Mouse (Mus musculus): ENCODE measurements around the gene Zfp560.
A peak's percentile ranks its signal among the peaks of the same experiment; 100 is the strongest.
"Not testable (repeated sequence)": the region's sequence is repeated elsewhere in the genome, so short reads cannot be mapped to it uniquely, and the experiment has no call there.

Gene Zfp560

DNA sequence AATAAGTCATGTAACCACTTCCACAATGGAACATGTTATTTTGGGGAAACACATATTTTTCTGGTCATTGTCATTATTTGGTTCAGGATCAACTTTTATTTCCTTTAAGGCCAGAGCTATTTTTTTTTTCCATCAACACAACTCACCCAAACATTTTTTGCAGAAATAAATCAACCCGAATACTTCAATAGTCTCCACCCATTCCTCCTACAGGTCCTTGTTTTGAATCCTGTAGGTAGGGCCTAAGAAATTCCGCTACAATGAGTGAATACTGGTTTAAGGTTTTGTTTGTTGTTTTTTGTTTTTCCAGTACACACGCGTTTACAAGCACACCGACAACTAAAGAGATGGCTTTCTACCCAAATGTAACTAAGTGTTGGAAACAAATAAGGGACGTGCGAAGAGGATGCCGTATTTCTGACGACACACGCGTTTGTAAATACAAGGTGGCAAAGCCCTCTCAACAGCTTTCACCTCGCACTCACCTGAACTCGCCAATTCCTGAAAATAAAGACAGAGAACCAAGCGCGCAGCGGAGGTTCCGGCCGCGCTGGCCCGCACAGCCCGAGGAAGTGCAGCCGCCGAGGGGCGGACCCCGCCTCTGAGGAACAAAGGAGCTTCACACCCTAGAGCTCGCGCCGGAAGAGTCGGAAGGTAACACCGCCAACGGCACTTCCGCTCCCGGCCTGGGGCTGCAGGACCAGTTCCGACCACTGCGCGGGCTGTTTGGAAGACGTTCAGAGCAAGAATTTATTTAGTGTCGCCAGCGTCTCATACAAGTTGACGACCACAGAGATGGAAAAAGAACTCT is at the start of gene Zfp560:
Gene Zfp560, minus strand, starts transcription at position 646 of the 811 bp plus-strand sequence.
- peak; percentile 70 to 82 for DNase-seq (ENCODE audit: low read depth in 1 of 2, low spot score in 2 of 2)

DNA sequence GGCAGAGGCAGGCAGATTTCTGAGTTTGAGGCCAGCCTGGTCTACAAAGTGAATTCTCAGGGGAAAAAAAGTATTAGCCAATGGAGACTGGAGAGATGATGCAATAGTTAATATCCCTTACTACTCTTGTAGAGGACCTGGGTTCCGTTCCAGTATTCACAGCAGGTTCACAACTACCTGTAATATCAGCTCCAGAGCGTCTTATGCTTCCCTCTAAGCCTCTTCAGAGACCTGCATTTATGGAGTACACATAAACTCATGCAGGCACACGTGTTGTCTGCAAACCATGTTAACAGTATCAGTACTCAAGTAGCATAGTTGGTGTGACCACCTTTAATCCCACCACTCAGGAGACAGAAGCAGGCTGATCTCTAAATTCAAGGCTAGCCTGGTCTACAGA is 45.0 kb upstream of the Zfp560 start:
- no peak for DNase-seq (ENCODE audit: low read depth in 1 of 2, low spot score in 2 of 2)

DNA sequence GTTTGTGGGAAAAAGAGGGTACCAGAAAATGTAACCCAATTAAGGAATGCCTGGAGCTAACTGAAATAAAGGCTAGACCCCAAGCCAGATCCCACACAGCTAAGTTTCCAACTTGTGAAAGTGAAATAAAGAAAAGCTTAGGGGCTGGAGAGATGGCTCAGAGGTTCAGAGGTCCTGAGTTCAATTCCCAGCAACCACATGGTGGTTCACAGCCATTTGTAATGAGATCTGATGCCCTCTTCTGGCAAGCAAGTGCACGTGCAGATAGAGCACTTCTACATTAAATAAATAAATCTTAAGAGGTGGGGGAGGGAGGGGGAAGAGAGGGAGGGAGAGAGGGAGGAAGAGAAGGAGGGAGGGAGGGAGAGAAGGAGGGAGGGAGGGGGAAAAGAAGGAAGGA is 26.5 kb upstream of the Zfp560 start:
- no peak for DNase-seq (ENCODE audit: low read depth in 1 of 2, low spot score in 2 of 2)

DNA sequence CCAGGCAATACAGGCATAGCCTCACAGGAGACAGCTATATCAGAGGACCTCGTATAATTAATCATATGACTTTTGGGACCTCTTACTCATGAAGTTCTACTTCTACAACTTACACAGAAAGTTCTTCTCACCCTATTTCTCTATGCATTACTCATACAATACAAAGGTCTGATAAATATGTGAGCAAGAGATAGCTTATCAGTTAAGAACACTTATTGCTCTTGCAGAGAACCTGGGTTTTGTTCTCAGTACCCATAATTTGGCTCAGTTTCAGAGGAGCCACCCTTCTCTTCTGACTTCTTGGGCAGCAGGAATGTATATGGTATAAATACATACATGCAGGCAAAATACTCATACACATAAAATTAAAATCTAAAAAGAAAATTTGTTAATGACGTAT is 24.3 kb upstream of the Zfp560 start:
- DNase-seq (ENCODE audit: low read depth in 1 of 2, low spot score in 2 of 2): no peak

DNA sequence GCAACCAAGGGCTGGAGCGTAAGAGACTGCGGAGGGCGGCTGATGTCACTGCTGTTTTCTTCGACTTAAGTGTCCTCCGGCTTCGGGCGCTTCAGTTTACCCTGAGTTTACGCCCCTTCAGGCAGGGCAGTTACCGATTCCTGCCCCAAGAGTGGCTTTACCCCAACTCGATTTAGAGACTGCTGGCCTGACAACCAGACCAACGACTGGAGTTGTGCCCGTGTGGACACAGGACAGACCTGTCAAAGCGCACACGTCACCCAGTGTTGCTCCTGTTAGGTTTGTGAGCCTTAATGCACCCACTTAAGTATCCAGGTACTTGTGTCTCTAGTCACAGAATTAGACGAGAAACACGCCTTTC is 346 bp upstream of the Zfp560 start:
- no peak for DNase-seq (ENCODE audit: low read depth in 1 of 2, low spot score in 2 of 2)

DNA sequence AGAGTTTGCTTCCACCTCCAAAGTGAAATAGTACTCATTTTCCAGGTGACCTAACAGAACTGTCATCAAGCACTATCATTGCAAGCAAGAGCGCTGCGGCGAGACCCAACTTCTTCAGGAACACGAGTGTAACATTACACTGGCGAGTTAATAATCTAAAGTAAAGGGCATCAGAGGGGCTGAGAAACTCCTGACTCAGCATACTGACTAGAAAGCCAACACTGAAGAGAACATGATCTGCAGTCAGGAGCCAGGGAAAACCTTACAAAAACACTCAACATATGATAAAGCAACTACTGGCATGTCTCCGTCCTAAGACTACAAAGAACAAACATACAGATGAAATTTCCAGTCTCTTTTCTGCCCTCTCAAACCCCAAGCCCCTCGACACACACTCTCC is 1.3 kb downstream of the Zfp560 start:
- no peak for DNase-seq (ENCODE audit: low read depth in 1 of 2, low spot score in 2 of 2)

DNA sequence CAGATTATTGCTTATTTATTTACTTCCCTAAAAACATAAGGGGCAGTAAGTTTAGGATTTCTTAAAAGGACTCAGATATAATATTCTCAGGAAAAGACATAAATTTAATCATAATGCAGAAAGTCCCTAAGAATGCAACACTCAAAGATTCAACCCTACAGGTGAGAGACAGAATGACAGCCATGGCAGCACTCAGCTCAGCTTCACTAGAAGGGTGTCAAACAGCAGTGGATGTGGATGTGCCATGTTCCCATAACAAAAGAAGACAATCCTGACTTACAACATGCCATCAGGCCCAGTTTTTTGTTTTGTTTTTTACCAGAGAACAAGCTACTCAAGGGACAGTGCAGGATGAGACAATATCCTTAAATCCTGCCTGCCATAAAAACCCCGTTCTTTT is 10.3 kb downstream of the Zfp560 start:
- no peak for DNase-seq (ENCODE audit: low read depth in 1 of 2, low spot score in 2 of 2)

DNA sequence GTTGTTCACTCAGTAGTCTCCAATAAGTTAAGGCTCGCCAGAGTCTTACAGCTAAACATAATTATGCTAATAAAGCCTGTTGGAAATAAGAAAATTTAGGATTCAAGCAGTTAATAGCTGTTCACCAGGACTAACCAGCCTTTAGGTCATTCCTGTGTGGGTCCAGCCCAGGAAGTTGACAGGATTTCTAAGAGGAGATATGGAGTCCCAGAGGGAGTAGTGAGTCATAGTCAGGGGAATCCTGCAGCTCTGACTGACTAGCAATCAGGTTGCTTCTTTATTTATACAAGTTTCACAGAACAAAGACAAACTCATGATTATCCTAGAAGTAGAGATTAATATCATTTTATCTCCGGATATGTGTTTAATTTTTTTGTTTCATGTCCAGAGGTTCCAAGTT is 17.7 kb downstream of the Zfp560 start:
- DNase-seq (ENCODE audit: low read depth in 1 of 2, low spot score in 2 of 2): no peak

DNA sequence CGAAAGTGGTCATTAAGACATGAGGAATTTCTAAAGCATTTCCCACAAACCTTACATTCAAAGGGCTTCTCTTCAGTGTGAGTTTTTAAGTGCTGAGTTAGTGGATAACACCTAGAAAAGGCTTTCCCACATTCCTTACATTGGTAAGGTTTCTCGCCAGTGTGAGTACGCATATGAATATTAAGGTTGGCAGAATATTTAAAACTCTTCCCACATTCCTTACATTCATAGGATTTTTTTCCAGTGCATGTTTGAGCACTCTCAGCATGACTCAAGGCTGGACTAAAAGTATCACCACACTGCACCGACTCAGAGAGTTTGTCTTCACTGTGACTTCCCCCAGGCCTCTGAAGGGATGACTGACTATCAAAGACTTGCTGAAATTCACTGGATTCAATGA is 36.5 kb downstream of the Zfp560 start:
- no peak for DNase-seq (ENCODE audit: low read depth in 1 of 2, low spot score in 2 of 2)

DNA sequence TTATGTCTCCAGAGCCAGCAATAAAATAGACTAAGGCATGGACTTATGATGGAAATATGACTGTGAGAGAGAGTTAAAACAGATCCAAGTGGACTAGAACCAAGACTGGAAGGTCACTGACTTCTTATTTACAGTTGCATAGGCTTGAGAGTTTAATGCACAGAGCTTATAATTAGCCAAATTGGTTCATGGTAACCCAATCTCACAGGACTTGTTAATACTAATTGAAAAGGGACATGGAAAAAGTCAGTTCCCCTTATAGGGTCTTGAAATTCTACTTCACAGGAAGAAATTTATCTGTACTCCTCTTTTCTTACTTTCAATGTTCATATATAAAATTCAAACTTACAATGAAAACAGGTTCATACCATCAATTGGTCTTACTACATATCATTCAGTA is 49.0 kb downstream of the Zfp560 start, which contains the start of gene Olfr18:
Gene Olfr18, minus strand, starts transcription at position 101 of the 400 bp plus-strand sequence.
- DNase-seq (ENCODE audit: low read depth in 1 of 2, low spot score in 2 of 2): no peak

DNA sequence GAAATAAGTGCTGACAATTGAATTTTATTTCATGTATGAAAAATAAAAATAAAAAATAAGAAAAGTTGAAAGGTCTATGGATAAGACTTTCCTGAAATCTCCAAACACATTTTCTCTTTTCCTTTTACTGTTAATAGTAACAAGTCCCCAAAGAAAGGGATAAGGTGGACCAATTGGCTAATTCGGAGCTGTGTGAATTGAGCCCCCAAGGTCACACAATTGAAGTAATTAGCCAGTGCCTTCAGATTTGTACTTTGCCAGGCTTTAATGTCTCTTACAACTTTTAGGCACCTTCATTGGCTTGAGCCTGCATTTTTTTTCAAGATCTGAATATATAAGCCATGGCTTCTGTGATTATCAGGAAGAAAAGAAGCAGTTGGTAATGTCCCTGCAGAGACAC is 86.7 kb downstream of the Zfp560 start, which contains the start of gene Olfr873:
Gene Olfr873, plus strand, starts transcription at position 301 of the 400 bp plus-strand sequence.
- no peak for DNase-seq (ENCODE audit: low read depth in 1 of 2, low spot score in 2 of 2)

DNA sequence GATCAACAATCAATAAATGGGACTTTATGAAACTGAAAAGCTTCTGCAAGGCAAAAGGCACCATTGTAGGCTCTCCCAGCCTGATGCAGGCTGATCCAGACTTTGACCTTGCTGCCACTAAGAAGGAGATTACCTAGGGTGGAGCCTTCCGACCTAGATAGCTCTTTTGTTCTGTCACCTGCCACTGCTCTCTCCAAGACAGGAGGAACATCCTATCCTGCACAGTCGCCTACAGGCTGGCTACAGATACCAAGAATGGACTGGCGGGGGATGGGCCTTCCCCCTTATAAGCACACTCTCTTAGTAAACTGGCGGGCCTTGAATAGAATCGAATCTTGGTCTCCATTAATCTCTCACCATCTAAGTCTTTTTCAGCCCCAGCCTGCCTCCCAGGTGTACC is 89.4 kb downstream of the Zfp560 start:
- not testable (repeated sequence) for DNase-seq (ENCODE audit: low read depth in 1 of 2, low spot score in 2 of 2)
